Mouse (Mus musculus): ENCODE measurements at regions not wholly inside any gene's neighbourhood (a gene's known extent, or its start where the extent isn't known, plus 50 kb on each side); places are given as distances from the start of the nearest gene placed in this dataset.

GRCm38 (mm10) chr1:90524641-90525220, 78.0 kb upstream of the Cops8 start:
- H3K36me3 ChIP-seq (ENCODE audit: insufficient read depth, low read length) = no peaks in the 10 kb centered on the region
- no peaks in the 10 kb centered on the region for H3K9me3 ChIP-seq (ENCODE audit: low read length)
- no peak overlapping the region for H3K9ac ChIP-seq (replicated peaks; ENCODE audit: low read length)
- H3K27me3 ChIP-seq (ENCODE audit: insufficient read depth, low read length) = no peaks in the 10 kb centered on the region
- WGBS = 16% methylated on average over 3 of the region's 3 CpGs
- H3K4me3 ChIP-seq (ENCODE audit: low read length) = no peak overlapping the region
- H3K4me2 ChIP-seq (replicated peaks; ENCODE audit: low read depth, low read length) = no peak overlapping the region
- H3K27ac ChIP-seq (ENCODE audit: low read length) = no peak overlapping the region
- 0 out of 2 replicates have a peak, but pooled peaks have one; percentile 19 for ATAC-seq (ENCODE audit: low FRiP score, low TSS enrichment)
- peaks cover 2% of the 10 kb centered on the region; the same call in 1 of the 2 replicates for H3K4me1 ChIP-seq (ENCODE audit: insufficient read depth, low read length)

GRCm38 (mm10) chr1:90526311-90526710, 76.5 kb upstream of the Cops8 start:
- Histone ChIP-seq H3K4me3 (ENCODE audit: low read length) (no peak overlapping the region), H3K36me3 (ENCODE audit: insufficient read depth, low read length) (no peaks in the 10 kb centered on the region), H3K4me2 (replicated peaks; ENCODE audit: low read depth, low read length) (no peak overlapping the region), H3K4me1 (ENCODE audit: insufficient read depth, low read length) (peaks cover 2% of the 10 kb centered on the region; the same call in 1 of the 2 replicates), H3K27ac (ENCODE audit: low read length) (no peak overlapping the region), H3K27me3 (ENCODE audit: insufficient read depth, low read length) (no peaks in the 10 kb centered on the region), H3K9me3 (ENCODE audit: low read length) (no peaks in the 10 kb centered on the region), H3K9ac (replicated peaks; ENCODE audit: low read length) (no peak overlapping the region)
- 79% methylated on average over 7 of the region's 7 CpGs for WGBS
- ATAC-seq (ENCODE audit: low FRiP score, low TSS enrichment) = no peak

DNA sequence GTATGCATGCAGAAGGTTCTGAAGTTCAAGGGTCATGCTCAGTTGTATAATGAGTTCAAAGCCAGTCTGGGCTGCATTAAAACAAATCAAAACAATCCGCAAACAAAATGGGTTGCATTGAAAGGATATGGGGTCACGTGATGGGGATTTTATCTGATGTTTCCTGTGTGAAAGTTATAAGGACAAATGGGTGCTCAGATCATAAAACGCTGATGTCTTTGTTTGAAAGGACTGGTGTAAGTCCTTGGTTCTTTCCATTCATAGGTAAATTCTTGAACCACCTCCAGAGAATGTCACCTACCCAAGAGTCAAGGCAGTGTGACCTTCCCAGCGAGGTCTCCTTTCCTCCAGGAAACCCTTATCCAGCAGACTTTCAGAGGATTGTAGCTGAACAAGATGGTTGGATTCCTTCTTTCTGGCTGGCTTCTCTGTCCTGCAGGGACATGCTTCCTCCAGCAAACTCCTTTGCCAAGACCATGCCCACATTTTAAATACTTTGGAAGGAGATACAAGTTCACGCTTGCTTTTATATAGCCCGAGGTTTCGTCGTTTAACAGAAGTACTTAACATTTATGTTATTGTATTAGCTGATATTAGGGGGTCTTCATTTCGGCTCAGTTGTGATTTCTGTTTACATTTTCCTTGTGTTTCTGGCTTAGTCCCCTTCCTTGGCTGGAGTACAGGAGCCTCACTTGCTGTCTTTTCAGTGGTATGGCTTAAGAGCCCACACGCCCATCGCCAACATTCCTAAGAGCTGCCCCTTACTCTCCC, 74.6 kb upstream of the Cops8 start:
- Histone ChIP-seq H3K36me3 (ENCODE audit: insufficient read depth, low read length) (no peaks in the 10 kb centered on the region), H3K27ac (ENCODE audit: low read length) (no peak overlapping the region), H3K4me1 (ENCODE audit: insufficient read depth, low read length) (peaks cover 2% of the 10 kb centered on the region; the same call in 1 of the 2 replicates), H3K4me2 (replicated peaks; ENCODE audit: low read depth, low read length) (no peak overlapping the region), H3K4me3 (ENCODE audit: low read length) (no peak overlapping the region), H3K27me3 (ENCODE audit: insufficient read depth, low read length) (no peaks in the 10 kb centered on the region), H3K9me3 (ENCODE audit: low read length) (no peaks in the 10 kb centered on the region), H3K9ac (replicated peaks; ENCODE audit: low read length) (no peak overlapping the region)
- ATAC-seq (ENCODE audit: low FRiP score, low TSS enrichment) = no peak
- 76% methylated on average over 11 of the region's 11 CpGs for WGBS

- no peak overlapping the region for H3K9ac ChIP-seq (replicated peaks; ENCODE audit: low read length)
- no peaks in the 10 kb centered on the region for H3K4me1 ChIP-seq (ENCODE audit: insufficient read depth, low read length)
- peaks cover 4% of the 10 kb centered on the region; the same call in 1 of the 2 replicates for H3K9me3 ChIP-seq (ENCODE audit: low read length)
- ATAC-seq (ENCODE audit: low FRiP score, low TSS enrichment) = no peak
- WGBS = 92% methylated on average over 6 of the region's 6 CpGs
- H3K4me3 ChIP-seq (ENCODE audit: low read length) = no peak overlapping the region
- H3K27ac ChIP-seq (ENCODE audit: low read length) = no peak overlapping the region
- no peaks in the 10 kb centered on the region for H3K27me3 ChIP-seq (ENCODE audit: insufficient read depth, low read length)
- H3K4me2 ChIP-seq (replicated peaks; ENCODE audit: low read depth, low read length) = no peak overlapping the region
- no peaks in the 10 kb centered on the region for H3K36me3 ChIP-seq (ENCODE audit: insufficient read depth, low read length)
Observed at GRCm38 (mm10) chr1:90533481-90533880, 69.3 kb upstream of the Cops8 start.

GRCm38 (mm10) chr1:90536105-90536504, 66.7 kb upstream of the Cops8 start:
- Histone ChIP-seq H3K4me3 (ENCODE audit: low read length) (no peak overlapping the region), H3K9me3 (ENCODE audit: low read length) (peaks cover 5% of the 10 kb centered on the region; the same call in 1 of the 2 replicates), H3K36me3 (ENCODE audit: insufficient read depth, low read length) (no peaks in the 10 kb centered on the region), H3K9ac (replicated peaks; ENCODE audit: low read length) (no peak overlapping the region), H3K4me2 (replicated peaks; ENCODE audit: low read depth, low read length) (no peak overlapping the region), H3K4me1 (ENCODE audit: insufficient read depth, low read length) (peaks cover 4% of the 10 kb centered on the region; the same call in 1 of the 2 replicates), H3K27me3 (ENCODE audit: insufficient read depth, low read length) (no peaks in the 10 kb centered on the region), H3K27ac (ENCODE audit: low read length) (no peak overlapping the region)
- 0 out of 2 replicates have a peak, but pooled peaks have one; percentile 57 for ATAC-seq (ENCODE audit: low FRiP score, low TSS enrichment)

DNA sequence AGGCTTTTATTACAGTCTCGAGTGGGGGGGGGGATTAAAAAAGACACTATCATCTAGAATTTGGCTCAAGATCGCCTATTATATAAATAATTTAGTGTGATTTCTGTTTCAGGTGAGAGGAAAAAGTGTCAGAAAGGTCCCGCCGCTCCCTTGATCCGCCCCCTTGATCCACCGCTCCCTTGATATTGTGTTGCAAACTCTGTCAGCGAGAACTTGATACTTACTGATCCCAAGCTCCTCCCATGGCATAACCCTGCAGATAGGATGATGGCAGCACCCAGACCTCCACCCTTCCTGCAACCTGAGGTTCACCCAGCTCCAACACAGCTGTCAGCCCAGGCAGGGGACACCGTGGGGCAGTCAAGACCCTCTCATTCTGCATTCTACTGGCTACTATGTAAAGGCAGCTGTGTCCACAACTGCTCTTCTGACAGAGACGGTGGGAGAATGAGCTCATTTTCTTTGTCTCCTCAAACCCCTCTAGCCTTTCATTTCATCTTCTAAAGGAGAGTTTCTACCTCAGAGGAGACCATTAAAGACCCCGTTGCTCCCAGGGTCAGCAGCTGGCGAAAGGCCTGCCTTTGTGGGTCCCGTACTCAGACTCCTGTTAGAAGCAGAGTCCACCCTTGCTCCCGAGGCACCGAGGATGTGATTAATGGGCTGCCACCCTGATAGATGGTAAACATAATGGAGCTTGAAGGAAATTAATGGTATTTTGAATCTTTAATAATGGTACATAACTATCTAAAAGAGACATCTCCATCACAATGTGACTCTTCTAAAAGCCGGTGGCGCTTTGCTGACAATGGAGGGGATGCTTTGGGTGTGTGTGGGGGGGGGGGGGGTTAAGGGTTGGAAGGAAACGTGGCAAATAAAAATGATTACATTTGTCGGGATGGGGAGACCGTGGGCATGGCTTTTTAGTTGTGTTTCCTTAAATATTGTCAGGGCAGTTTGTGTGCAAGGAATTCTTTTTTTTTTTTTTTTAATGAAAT, 58.7 kb upstream of the Cops8 start:
- H3K4me3 ChIP-seq (ENCODE audit: low read length) = no peak overlapping the region
- no peak overlapping the region for H3K27ac ChIP-seq (ENCODE audit: low read length)
- H3K27me3 ChIP-seq (ENCODE audit: insufficient read depth, low read length) = no peaks in the 10 kb centered on the region
- H3K9me3 ChIP-seq (ENCODE audit: low read length) = peaks cover 12% of the 10 kb centered on the region; the same call in 1 of the 2 replicates
- 45% methylated on average over 19 of the region's 19 CpGs for WGBS
- H3K4me2 ChIP-seq (replicated peaks; ENCODE audit: low read depth, low read length) = no peak overlapping the region
- H3K4me1 ChIP-seq (ENCODE audit: insufficient read depth, low read length) = peaks cover 6% of the 10 kb centered on the region; the same call in 1 of the 2 replicates
- no peak; the same call in 1 of the 2 replicates for ATAC-seq (ENCODE audit: low FRiP score, low TSS enrichment)
- no peaks in the 10 kb centered on the region for H3K36me3 ChIP-seq (ENCODE audit: insufficient read depth, low read length)
- no peak overlapping the region for H3K9ac ChIP-seq (replicated peaks; ENCODE audit: low read length)

- Histone ChIP-seq H3K4me1 (ENCODE audit: insufficient read depth, low read length) (peaks cover 5% of the 10 kb centered on the region; the same call in 1 of the 2 replicates), H3K27me3 (ENCODE audit: insufficient read depth, low read length) (no peaks in the 10 kb centered on the region), H3K27ac (ENCODE audit: low read length) (no peak overlapping the region), H3K4me3 (ENCODE audit: low read length) (no peak overlapping the region), H3K9me3 (ENCODE audit: low read length) (peaks cover 12% of the 10 kb centered on the region; the same call in 1 of the 2 replicates), H3K9ac (replicated peaks; ENCODE audit: low read length) (no peak overlapping the region), H3K36me3 (ENCODE audit: insufficient read depth, low read length) (no peaks in the 10 kb centered on the region), H3K4me2 (replicated peaks; ENCODE audit: low read depth, low read length) (no peak overlapping the region)
- no peak for ATAC-seq (ENCODE audit: low FRiP score, low TSS enrichment)
- 72% methylated on average over 9 of the region's 9 CpGs for WGBS
Observed at GRCm38 (mm10) chr1:90544821-90545536, 57.8 kb upstream of the Cops8 start.

GRCm38 (mm10) chr1:90552644-90553043, 50.1 kb upstream of the Cops8 start:
- Histone ChIP-seq H3K36me3 (ENCODE audit: insufficient read depth, low read length) (no peaks in the 10 kb centered on the region), H3K9ac (replicated peaks; ENCODE audit: low read length) (no peak overlapping the region), H3K4me2 (replicated peaks; ENCODE audit: low read depth, low read length) (no peak overlapping the region), H3K27ac (ENCODE audit: low read length) (no peak overlapping the region), H3K4me1 (ENCODE audit: insufficient read depth, low read length) (peaks cover 5% of the 10 kb centered on the region; the same call in 1 of the 2 replicates), H3K4me3 (ENCODE audit: low read length) (no peak overlapping the region), H3K27me3 (ENCODE audit: insufficient read depth, low read length) (no peaks in the 10 kb centered on the region), H3K9me3 (ENCODE audit: low read length) (0 out of 2 replicates have a peak, but pooled peaks cover 3% of the 10 kb centered on the region)
- WGBS = 85% methylated on average over 6 of the region's 6 CpGs
- no peak for ATAC-seq (ENCODE audit: low FRiP score, low TSS enrichment)

Data from kidney, embryonic 16.5 days (tissue).